In genomic region chr1:63457801-63458519, GRCm38 (mm10) we compare ENCODE assay signal across 17 mouse cellular contexts. TPM values are rescaled to one million over a fixed set of nuclear protein-coding genes. Genes with fewer than 3 reads are reported as not detected.
A peak's percentile ranks its signal among the peaks of the same experiment; 100 is the strongest.
DNase-seq lines count a peak whose midpoint lies in the region; ATAC-seq and TF ChIP-seq lines count a peak whose summit lies in the region.
"Had no signal": no experiment of that assay in that cellular context is flagged by ENCODE, and none has a peak within 500 bp of the region (broad histone marks: within the 10 kb centered on the region; RNA-seq: fewer than 3 reads in every experiment).

No protein-coding gene starts in this region.

- WGBS in heart, embryonic 10.5 days = 63% methylated on average over 8 of the region's 8 CpGs
- 73% methylated on average over 8 of the region's 8 CpGs for WGBS in heart, adult 2 months
- WGBS in kidney, adult 2 months = 73% methylated on average over 8 of the region's 8 CpGs

- TF ChIP-seq CTCF in heart, adult 2 months (IDR thresholded peaks at IDR 0.05) = no peak
- TF ChIP-seq CTCF in E14TG2a.4 (conservative IDR thresholded peaks at IDR 0.05; ENCODE audit: low read length) = no peak
- no peak for TF ChIP-seq CTCF in kidney, adult 2 months (conservative IDR thresholded peaks at IDR 0.05; ENCODE audit: insufficient read depth, insufficient read length, low read depth, low read length)

- peak; percentile 52; the same call in 1 of the 2 replicates for ATAC-seq in common myeloid progenitor, adult 5-6 weeks (replicated peaks; ENCODE audit: low read depth, poor library complexity, severe bottlenecking)
- ATAC-seq: intestine, embryonic 16.5 days; liver, postnatal 0 days; midbrain, embryonic 13.5 days had no signal

- no peak overlapping the region for H3K9ac ChIP-seq in heart, adult 2 months (ENCODE audit: low read depth, low read length)
- H3K9ac ChIP-seq: embryonic facial prominence, embryonic 12.5 days; heart, embryonic 13.5 days; liver, postnatal 0 days; midbrain, embryonic 13.5 days had no signal

- no peaks in the 10 kb centered on the region for H3K36me3 ChIP-seq in heart, embryonic 10.5 days
- no peaks in the 10 kb centered on the region for H3K36me3 ChIP-seq in heart, adult 2 months (ENCODE audit: control insufficient read depth, insufficient read depth, low read length)
- H3K36me3 ChIP-seq in E14TG2a.4 (ENCODE audit: insufficient read depth, low read length) = peaks cover 86% of the 10 kb centered on the region
- H3K36me3 ChIP-seq in kidney, adult 2 months (ENCODE audit: control insufficient read depth, insufficient read depth, low read length) = no peaks in the 10 kb centered on the region
- H3K36me3 ChIP-seq: embryonic facial prominence, embryonic 12.5 days; heart, embryonic 13.5 days; limb, embryonic 10.5 days; midbrain, embryonic 13.5 days had no signal

- peaks cover 14% of the 10 kb centered on the region; the same call in 1 of the 2 replicates for H3K27me3 ChIP-seq in heart, embryonic 10.5 days (ENCODE audit: insufficient read depth, poor library complexity, severe bottlenecking)
- no peaks in the 10 kb centered on the region for H3K27me3 ChIP-seq in heart, adult 2 months (ENCODE audit: control insufficient read depth, insufficient read depth, low read length)
- H3K27me3 ChIP-seq in E14TG2a.4 (ENCODE audit: insufficient read depth, low read length) = no peaks in the 10 kb centered on the region
- no peaks in the 10 kb centered on the region; the same call in 1 of the 2 replicates for H3K27me3 ChIP-seq in kidney, adult 2 months (replicated peaks; ENCODE audit: control insufficient read depth, insufficient read depth, low read length)
- H3K27me3 ChIP-seq: embryonic facial prominence, embryonic 12.5 days; midbrain, embryonic 13.5 days had no signal

- no peak overlapping the region for H3K4me3 ChIP-seq in heart, embryonic 10.5 days
- no peak overlapping the region for H3K4me3 ChIP-seq in heart, adult 2 months
- peak overlapping the region; percentile 37 for H3K4me3 ChIP-seq in E14TG2a.4 (replicated peaks; ENCODE audit: low read length)
- no peak overlapping the region for H3K4me3 ChIP-seq in kidney, adult 2 months (ENCODE audit: insufficient read depth, low read depth, low read length)
- H3K4me3 ChIP-seq: embryonic facial prominence, embryonic 12.5 days; heart, embryonic 13.5 days; limb, embryonic 10.5 days; midbrain, embryonic 13.5 days had no signal

- H3K4me1 ChIP-seq in heart, embryonic 10.5 days = peaks cover 12% of the 10 kb centered on the region
- H3K4me1 ChIP-seq in heart, adult 2 months (ENCODE audit: control insufficient read depth, insufficient read depth, low read length) = no peaks in the 10 kb centered on the region
- H3K4me1 ChIP-seq in E14TG2a.4 (replicated peaks; ENCODE audit: low read depth, low read length) = peaks cover 77% of the 10 kb centered on the region
- no peaks in the 10 kb centered on the region for H3K4me1 ChIP-seq in kidney, adult 2 months (ENCODE audit: control insufficient read depth, insufficient read depth, low read length)
- H3K4me1 ChIP-seq: midbrain, embryonic 13.5 days had no signal

- H3K9me3 ChIP-seq in heart, embryonic 10.5 days = no peaks in the 10 kb centered on the region
- H3K9me3 ChIP-seq in E14TG2a.4 (ENCODE audit: low read length) = peaks cover 8% of the 10 kb centered on the region; the same call in 1 of the 2 replicates
- H3K9me3 ChIP-seq: embryonic facial prominence, embryonic 12.5 days; heart, embryonic 13.5 days; limb, embryonic 10.5 days; midbrain, embryonic 13.5 days had no signal

- no peak for TF ChIP-seq POLR2A in heart, adult 2 months (IDR thresholded peaks at IDR 0.05; ENCODE audit: insufficient read depth, low read depth, low read length)
- TF ChIP-seq POLR2A in kidney, adult 2 months (IDR thresholded peaks at IDR 0.05; ENCODE audit: low read depth, low read length) = no peak

- peak overlapping the region; percentile 1; the same call in 1 of the 2 replicates for H3K27ac ChIP-seq in heart, embryonic 10.5 days
- H3K27ac ChIP-seq in heart, adult 2 months = no peak overlapping the region
- H3K27ac ChIP-seq in kidney, adult 2 months (ENCODE audit: insufficient read depth, low read depth, low read length) = no peak overlapping the region
- H3K27ac ChIP-seq: embryonic facial prominence, embryonic 12.5 days; heart, embryonic 13.5 days; limb, embryonic 10.5 days; midbrain, embryonic 13.5 days had no signal

- intact Hi-C loops in heart, adult 2 months (cut with DNase I) = no loop called here

- DNase-seq in heart, embryonic 10.5 days (ENCODE audit: low spot score) = no peak
- DNase-seq in heart, adult 2 months = no peak
- peak; percentile 90 for DNase-seq in brain, adult 2 months (ENCODE audit: low read depth, low spot score)
- DNase-seq in thymus, postnatal 4 days = no peak
- no peak for DNase-seq in kidney, adult 2 months
- DNase-seq in gastrocnemius, adult 18-20 months (ENCODE audit: low spot score) = no peak
- DNase-seq: liver, postnatal 0 days; spleen, adult 18-20 months; thymus, postnatal 36 days had no signal

- no peaks in the 10 kb centered on the region for H3K79me2 ChIP-seq in heart, adult 2 months (replicated peaks; ENCODE audit: control insufficient read depth, insufficient read depth, low read length)

- TF ChIP-seq EP300 in heart, adult 2 months (IDR thresholded peaks at IDR 0.05; ENCODE audit: insufficient read depth, low read depth, low read length) = no peak

RNA-seq across cellular contexts. Expression of gene Adam23, which starts 12.3 kb away (rescaled TPM):
- 0.85 and 1.9 TPM in 2 replicates for polyA plus RNA-seq in heart, embryonic 10.5 days (2016; fragmentation: Nextera tagmentation; extraction: Ambion mirVana)
- total RNA-seq in heart, adult 2 months (2021) = 1 to 10 TPM; 1.4 to 1.7 TPM
- 1.0 and 2.9 TPM in 2 replicates for polyA plus RNA-seq in heart, adult 2 months (2012; rRNA removed)
- not detected in 2 replicates for total RNA-seq in common myeloid progenitor, adult 5-6 weeks (2017)
- 0.80 TPM in 2 replicates for polyA plus RNA-seq in kidney, adult 2 months (2012; rRNA removed)
- 1 to 10 TPM; 1.2 to 1.3 TPM for total RNA-seq in gastrocnemius, adult 18-20 months (2021)
- total RNA-seq: neutrophil, adult 5-6 weeks had no signal
